Mouse (Mus musculus): ENCODE data around the gene Tle3.

Gene Tle3

DNA sequence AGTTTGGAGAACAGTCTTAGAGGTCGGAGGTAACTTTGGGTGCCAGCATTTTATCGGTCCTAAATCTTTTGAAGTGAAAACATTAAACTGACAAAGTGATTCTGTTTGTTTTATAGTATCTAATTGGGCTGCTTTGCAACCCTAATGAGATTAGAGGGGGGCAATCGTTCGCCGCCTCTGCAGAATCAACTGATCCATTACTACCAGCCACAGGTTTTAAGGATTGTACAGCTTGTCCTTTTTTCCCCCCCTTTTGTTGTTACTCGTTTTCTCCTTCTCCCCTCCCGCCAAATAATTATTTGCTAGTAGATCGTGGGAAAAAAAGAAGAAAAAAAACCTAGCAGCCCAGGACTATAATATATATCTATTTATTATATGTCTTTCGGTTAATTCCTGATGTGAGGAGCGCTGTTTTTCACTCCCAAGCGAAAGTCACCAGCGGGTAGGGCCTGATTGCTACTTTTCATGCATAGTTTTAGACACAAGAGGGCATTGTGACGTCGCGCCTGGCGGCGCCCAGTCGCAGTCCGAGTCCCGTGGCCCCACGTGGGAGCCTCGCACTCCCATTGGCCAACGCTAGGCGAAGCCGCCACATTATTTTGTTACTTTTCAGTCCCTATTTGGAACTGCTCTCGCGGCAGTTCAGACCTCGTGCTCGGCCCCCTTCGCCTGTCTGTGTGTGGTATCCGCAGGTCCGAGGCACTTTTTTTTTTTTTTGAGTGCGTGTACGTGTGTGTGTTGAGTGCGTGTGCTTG lies at the start of gene Tle3:
Tle3 (plus strand) TSS at position 612 of the 755 bp plus-strand sequence.
- in situ Hi-C loops (cut with MboI): no loop called here

DNA sequence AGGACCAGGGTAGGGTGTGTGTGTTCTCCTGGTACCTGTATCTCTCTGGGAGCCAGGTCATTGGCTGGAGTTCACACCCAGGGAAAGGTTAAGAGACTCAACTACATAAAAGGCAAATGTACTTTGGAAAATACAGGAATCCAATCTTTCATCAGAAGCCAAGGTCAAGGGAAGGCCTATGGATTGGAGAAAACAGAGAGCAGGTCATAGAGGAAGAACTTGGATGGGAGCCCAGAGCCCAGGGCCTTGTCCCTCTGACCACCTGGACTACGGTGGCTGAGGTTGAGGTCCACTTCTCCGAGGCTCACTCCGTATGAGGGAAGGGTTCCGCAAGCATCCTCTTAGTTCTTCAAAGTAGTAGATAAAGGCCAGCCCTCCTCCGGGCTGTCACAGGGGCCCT lies 48.9 kb upstream of the Tle3 start:
- in situ Hi-C loops (cut with MboI): no loop called here

DNA sequence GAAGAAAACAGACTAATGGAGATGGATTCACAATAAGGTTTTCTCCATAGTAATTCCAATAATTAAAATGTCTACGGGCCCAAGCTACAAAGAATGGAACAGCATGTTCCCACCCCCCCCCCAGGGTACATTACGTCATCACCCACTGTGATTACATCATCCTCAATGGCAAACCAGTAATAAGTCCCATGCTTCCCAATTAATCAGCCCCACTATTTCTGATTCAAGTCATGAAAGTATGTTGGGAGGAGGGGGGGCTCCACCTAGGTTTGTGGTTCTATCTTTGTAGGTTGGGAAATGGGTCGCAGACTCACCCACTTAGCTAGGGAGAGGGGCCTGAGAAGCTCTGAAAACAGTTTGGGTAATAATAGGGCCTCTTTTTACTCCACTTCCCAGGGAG lies 48.3 kb upstream of the Tle3 start:
- in situ Hi-C loops (cut with MboI): no loop called here

DNA sequence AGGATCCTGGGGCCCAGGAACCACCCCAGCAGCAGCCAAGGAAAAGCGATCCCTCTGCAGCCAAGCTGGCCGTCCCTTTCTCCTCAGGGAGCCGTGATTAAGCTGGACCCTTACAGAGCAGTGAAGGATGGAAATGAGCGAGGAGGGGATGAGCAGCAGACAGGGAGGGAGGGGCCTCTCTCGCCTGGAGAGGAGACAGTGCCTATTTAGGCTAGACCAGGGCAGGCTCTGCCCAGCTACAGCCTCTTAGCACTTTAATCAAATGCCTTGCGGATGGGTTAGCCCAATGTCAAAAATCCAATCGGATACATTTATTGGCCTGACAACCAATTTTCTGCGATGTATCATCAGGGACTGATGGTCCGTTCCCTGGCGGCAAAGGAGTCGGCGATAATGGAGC lies 47.8 kb upstream of the Tle3 start:
- in situ Hi-C loops (cut with MboI): no loop called here

DNA sequence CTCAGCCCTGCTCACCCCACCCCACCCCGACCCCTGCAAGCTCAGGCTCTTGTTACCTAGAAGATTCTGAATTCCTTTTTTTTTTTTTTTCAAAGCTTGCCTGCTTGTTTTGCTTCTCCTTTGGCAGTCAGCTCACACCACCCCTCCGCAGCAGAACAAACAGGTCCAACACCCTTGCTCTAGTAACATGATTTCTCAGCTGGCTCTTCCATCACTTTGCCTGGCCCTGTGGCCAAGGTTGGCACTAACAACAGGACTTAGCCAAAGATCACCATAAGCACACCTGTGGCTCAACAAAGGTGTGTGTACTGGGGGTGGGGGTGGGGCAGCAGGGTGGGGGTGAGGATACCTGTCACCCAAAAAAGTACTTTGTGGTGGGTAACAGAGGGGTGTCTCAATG lies 47.2 kb upstream of the Tle3 start:
- in situ Hi-C loops (cut with MboI): no loop called here

DNA sequence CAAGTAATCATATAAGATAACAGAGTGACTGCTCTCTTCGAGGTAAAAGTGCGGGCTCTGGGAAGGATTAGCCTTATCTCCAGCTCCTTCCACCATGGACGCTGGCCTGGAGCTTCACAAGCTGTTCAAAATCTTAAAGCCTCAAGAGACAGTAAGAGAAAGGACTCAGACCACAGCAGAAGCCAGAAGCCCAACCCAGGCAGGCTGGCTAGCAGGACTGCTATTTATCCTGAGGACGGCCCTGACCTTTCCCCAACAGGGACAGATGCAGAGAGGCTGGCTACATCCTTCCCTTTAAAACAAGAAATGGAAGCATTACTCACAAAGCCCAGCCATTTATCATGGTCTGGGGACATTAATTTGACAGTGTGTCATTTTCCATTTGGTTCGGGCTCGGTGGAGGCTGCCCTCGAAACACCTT lies 46.2 kb upstream of the Tle3 start:
- in situ Hi-C loops (cut with MboI): no loop called here

DNA sequence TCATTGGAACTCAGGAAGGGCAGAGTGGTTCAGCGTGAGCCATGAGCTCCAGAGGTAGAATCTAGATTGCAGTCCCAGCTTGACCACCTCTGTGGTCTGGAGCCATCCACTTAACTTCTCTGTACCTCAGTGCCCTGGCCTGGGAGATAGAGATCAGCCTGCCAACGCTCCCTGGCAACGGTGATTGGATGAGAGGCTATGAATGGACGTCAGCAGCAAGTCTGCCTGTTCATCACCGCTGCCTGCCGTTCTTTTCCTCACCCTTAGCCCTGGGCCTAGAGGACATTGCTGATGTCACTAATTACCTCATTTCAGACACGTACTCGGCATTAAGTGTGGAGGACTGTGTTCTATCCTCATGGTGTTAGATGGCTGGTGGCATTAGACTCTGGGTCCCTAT lies 45.2 kb upstream of the Tle3 start:
- in situ Hi-C loops (cut with MboI): no loop called here

DNA sequence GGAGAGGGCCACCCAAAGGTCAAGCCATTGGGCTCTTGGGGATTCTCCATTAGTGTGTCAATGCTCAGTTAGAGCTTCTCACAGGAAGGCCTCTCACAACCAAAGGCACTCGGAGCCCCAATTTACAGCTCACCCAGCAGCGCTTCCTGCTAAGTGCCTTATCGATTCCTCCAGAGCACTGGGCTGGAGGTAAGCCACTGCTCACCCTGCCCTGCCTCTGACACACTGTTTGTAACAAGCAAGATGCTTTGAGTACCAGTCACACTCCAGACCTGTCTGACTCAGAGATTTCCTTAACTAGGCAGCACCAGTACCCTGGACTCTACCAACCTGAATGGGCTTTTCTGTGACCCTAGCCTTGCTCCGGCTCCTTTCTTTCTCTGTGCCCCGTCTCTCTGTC lies 44.0 kb upstream of the Tle3 start:
- in situ Hi-C loops (cut with MboI): no loop called here

DNA sequence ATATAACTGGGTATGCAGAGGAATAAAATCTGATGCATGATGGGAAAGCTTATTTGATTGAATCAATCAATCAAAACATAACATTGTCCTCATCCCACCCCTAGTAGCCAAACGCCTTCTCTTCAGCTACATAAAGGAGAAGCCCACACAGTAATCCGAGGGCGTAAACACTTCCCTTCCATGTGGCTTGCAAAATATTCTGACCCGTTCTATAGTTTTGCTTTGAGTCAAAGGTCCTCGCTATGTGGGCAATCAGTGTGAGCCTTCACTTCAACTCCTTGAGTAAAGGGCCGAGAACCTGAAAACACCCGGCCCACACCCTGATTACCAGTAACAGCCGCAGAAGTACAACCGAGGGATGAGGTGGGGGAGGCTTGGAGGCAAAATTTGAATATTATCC lies 41.4 kb upstream of the Tle3 start:
- in situ Hi-C loops (cut with MboI): no loop called here

DNA sequence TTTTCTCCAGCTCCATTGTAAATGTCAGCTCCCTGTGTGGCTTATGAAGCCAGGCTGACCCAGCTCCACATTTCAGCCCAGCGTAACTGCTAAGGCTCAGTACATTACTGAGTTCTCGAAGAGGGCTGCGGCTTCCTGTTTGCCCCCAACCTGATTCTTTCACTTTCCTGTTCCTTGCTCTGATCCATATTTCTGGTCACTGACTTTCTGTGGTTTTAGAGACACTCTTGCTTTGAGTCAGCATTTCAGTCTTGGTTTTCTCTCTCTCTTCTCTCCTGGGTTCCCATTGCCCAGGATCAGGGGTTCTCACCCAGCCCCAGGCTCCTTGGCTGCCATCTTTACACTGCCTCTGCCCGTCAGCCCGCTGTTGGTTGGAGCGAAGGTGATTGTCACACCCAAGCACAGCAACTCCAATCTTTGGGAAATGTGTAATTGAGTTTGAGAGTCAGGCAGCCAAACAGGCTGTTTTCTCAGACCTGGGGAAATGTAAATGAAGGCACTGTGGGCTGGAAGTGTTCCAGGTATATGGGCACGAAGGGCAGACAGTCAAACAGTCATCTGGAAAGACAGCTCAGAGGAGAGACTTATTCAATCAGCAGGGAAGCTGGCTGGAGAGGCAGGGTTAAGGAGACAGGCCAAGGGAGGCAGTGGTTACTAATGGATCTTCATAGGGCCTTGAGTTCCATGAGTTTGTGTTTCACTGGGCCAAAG lies 39.8 kb upstream of the Tle3 start:
- in situ Hi-C loops (cut with MboI): no loop called here

DNA sequence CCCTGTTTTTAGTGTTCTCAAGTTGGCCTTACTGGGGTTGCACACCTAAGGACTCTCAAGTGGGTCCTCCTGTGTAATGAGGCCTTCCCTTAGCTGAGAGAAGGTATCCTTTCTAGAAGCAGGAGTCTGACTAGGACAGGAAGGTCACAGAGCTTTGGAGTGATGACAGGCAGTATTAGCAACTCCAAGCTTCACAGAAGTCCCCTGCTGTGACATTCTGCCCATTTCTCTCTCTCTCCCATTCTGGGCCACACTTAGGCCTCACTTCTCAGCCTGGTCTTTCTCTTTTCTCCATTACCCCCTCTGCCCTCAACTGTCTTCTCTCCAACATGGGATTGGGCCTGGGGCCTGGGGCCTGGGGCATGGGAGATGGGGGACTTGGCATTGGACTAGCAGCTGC lies 36.0 kb upstream of the Tle3 start:
- in situ Hi-C loops (cut with MboI): no loop called here

DNA sequence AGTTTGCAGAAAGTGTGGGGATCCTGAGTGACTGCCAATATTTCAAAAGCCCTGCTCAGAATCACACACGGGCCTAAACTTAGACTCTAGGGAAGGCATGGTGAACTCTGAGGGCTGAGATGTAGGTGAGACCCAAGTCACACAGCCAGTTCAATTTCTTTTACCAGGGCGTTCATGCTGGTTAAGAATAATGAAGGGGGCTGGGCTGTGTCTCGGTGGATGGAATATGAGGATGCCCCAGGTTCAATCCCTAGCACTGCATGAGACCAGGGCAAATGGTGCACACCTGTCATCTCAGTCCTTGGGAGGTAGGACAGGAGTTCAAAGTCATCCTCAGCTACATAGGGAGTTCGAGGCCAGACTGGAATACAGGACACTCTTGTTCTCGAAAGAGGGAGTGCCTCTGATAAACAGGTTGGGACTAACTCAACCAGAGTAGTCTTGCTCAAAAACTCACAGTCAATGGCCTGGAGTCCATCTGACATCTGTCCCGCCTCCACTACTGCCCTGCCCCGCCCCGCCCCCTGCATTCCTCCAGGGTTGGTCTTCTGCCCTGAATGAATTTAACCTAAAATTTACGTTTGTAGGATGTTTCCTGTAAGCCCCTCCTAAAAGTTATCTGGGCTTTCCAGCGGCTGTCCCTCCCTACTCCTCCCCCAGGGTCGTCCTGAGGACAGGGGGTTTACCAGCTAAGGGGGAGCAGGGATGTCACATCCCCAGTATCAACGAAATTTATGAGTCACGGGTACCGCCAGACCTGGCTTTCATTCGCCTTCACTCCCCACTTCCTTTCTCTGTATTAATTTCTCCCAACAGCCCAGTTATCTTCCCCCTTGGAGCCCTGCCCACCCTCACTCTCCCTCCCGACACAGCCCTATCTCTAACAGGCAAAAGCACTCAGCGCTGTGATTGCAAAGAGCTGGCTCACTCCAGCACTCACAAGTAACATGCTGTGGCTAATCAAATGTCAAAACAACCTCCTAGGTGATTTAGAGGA lies 35.3 kb upstream of the Tle3 start:
- in situ Hi-C loops (cut with MboI): no loop called here

DNA sequence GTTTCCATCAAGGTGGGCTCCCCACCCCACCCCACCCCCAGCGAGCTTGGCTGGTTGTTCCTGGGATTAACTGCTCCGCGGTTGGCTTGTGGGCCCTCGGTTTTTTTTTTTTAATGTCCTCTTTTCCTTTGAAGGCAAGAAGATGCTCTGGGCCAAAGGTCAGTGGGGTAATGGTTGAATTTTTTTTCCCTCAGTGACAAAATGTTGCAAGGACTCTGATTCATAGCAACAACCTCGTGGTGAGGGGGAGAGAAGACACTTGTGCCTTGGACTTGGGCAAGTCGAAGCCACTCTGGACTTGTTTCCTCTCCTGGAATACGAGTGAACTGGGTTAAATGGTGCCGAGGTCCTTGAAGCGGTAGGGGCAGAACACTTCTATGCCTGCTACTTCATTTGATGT lies 34.5 kb upstream of the Tle3 start:
- in situ Hi-C loops (cut with MboI): no loop called here

DNA sequence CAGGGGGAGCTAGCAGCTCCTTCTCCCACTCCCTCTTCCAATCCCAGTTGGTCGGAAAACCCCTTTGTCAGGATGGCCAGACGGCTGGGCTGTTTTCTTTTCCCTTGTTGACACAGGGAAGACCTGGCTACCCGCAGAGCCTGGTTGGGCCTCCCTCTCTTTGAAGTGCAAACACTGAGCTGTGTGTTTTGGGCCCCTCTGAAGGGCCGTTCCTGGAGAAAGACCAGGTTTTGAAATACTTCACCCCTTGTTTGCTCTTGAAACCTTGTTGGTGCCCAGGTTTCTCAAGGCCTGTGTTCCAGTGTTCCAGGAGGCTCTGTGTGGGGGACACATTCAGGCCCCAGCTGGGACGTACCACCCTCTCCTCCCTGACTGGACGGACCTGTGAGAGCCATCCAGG lies 32.9 kb upstream of the Tle3 start:
- in situ Hi-C loops (cut with MboI): no loop called here

DNA sequence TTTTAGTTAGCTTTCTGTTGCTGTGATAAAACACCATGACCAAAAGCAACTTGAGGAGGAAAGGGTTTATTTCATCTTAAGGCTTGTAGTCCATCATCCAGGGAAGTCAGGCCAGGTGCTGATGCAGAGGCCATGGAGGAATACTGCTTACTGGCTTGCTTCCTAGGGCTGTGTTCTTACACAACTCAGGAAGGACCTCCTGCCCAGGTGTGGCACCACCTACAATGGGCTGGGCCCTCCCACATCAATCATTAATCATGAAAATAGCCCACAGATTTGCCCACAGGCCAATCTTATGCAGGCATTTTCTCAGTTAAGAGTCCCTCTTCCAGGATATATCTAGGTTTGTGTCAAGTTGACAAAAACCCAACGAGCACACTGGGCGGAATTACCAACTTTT lies 31.8 kb upstream of the Tle3 start:
- in situ Hi-C loops (cut with MboI): no loop called here

DNA sequence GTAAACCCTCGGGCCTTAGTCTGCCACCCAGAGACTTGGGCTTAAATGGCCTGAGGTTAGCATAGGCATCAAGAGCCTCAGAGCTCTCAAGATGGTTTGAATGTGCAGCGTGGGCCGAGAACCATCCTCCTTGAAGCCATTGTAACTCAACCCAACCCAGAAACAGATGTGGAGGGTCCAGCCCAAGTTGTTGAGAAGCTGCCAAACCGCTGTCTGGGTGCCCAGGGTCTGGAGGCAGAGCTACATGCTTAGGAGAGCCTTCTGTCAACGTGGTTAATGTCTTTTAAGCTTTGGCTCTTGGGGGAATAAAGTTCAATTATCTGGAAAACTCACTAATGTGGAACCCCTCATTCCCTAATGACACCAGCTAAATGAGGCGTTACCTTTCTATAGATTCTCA lies 29.9 kb upstream of the Tle3 start:
- in situ Hi-C loops (cut with MboI): no loop called here

DNA sequence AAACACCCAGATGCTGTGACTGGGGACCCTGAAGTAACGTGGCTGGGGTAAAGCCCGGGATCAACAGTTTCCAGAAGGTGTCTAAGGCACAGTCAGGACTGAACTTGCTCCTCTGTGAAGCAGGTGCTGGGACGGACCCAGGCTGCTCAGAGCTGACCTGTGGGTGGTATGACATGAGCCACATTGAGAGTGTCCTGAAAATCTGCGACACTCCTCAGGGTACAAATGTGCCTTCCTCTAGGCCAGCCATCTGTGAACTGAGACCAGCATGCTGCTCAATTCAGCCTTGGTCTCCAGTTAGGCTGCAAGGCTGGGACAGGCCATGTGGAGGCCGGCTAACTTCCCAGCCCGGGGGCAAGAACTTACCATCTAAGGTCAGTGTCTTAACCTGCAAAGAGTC lies 27.5 kb upstream of the Tle3 start:
- in situ Hi-C loops (cut with MboI): no loop called here

DNA sequence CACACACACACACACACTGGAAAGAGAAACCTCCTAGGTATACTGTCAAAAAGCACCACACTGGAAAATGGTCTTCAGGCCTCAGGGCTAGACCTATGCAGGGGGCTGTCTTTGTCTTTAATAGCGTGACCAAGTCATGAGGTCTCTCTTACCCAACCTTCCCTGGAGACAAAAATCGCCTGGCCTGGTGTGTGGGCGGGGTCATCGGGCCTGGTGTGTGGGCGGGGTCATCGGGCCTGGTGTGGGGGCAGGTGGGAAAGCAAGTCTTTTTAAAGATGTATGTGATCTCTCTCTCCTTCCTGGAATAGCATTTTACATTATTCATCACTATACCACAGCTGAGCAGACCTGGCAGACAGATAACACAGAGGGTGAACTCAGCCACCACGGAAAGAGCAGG lies 25.2 kb upstream of the Tle3 start:
- in situ Hi-C loops (cut with MboI): no loop called here

DNA sequence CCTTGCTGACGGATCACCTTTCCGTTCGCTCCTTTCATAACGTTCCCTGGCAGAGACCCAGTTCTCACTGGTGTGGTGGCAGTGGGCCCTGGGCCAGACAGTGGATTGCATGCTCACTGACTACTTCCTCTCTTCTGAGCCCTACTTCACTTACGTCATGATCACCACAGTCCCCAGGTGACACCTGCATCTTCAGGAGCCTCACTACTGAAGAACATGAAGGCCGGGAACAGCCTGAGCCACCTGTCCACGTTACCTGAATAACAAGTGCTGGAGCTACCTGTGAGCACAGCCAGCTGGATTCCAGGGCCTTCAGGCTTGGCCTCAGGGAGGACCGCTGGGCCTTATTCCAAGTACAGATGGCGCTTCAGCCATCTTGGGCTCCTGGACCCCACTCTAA lies 24.1 kb upstream of the Tle3 start:
- in situ Hi-C loops (cut with MboI): no loop called here

DNA sequence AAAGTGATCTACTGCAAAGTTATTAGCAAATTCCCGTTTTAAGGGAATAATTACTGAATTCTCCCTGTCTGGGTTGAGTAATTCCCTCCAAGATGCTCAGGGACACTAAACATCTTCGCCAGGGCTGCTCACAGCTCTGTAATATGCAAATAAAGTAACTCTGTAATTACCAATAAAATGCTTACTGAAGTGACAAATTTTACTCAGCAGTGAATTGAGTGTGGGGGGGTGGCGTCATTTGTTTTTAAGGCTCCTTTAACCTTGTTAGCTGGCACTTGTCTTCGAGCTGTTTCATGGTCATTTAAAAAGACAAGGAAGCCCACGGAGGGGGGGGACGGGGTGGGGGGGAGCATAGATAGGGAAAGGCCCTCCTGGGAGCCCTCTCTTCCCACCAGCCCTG lies 23.6 kb upstream of the Tle3 start:
- in situ Hi-C loops (cut with MboI): no loop called here

DNA sequence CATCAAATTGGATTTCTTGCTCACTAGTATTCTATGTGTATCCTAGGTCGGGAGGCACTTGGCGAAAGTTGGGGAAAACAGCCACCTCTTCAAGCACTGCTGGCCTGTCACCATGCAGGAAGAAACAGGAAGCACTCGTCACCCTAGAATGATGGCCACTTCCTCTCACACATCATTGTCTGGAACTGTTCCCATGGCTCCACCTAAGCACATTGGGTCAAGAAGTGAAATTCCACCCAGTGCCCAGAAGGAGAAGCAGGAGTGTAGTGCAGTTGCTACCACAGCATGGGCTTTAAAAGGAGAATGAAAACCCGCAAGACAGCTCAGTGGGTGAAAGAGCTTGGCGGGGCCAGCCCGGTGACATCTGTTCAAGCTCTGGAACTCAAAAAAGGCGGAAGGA lies 22.5 kb upstream of the Tle3 start:
- in situ Hi-C loops (cut with MboI): no loop called here

DNA sequence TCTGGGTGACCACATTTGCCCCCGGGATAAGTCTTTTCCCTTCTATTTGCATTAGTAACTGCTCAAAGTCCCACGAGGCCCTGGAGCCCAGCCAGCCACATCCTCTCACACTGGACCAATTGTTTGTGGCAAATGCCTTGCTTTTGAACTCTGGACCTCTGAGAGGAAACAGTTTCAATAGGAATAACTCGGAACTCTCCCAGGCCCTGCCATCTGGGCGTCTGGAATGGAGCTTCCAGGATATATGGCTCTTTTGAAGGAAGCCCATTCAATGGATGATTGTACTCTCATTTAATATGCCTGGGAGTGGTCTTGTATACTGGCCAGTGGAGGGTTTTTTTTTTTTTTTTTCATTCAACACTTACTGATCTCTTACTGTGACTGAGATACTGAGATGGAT lies 21.0 kb upstream of the Tle3 start:
- in situ Hi-C loops (cut with MboI): no loop called here

DNA sequence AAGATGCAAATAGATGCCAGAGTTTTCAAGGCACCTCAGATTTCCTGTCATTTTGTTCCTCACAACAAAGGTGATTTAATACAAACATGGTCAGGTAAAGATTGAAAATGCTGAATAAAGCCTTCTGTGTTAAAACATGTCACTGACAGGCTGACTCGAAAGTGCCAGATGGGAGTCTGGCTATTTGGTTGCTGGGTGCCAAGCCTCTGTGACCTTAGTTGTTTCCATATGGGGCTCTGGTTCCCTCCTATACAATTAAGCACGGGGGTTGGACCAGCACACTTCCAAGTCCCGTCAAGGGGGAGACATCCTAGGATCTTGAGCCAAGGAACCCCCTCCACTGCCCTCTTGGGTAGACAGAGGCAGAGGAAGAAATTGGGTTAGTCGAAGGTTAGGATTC lies 13.2 kb upstream of the Tle3 start:
- in situ Hi-C loops (cut with MboI): no loop called here

Measured in mature B cell (primary cell).